Mouse (Mus musculus) T-helper 17 cell (primary cell): ENCODE measurements around the gene Tekt1.
"Not testable (repeated sequence)": the region's sequence is repeated elsewhere in the genome, so short reads cannot be mapped to it uniquely, and the experiment has no call there.

ENCODE experiments used
- in situ Hi-C, 2 experiments: fragments of 300-600 bp; cut with MboI, MseI; formaldehyde crosslinking; loops; 1 replicate in 1 of 2; 2 replicates in 1 of 2; pipeline ENCODE4 v1.15.1; 2025; ENCODE audit warnings: high pct_unique_total_duplicates in 2 of 2

The Tekt1 gene

DNA sequence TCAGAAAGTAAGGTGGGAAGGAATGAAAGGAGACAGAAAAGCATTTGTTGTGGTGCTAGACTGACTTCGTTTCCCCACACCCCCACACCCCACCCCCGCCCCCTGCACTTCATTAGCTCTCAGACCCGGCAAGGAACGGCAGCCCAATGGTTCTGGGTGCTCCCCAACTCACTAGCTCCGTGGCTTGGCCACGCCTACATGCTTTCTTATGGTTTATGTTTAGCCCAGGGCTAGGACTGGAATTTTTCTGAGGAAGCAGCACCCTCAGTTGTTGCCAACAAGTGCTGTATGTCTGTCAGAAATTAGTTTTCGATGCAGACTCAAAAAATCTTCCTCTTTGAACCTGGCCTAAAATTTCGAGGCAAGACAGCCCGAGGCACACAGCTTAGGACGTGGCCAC is 13.7 kb downstream of the Tekt1 start:
- in situ Hi-C loops = no loop called here

- in situ Hi-C loops = no loop called here
These were observed 17.8 kb downstream of the Tekt1 start for GRCm38 (mm10) chr11:72344486-72344885.

DNA sequence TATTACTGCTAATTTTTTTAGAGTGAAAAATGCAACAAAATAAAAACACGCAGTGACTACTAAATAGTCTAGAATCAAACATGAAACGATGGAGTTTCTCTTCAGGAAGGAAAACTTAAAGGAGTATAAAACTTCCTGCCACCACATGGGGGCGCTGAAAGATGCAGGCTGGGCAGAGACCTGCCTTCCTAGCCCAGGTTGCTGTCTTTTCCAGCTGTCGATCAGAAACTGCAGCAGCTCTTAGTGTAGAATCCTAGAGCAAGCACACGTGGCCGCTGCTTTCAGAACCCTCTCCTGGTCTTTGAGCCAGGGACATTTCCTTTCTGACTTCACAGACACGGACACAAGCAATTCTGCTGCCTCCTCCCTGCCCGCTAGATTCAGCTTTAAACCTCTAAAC is 18.3 kb downstream of the Tekt1 start:
- in situ Hi-C loops = no loop called here

DNA sequence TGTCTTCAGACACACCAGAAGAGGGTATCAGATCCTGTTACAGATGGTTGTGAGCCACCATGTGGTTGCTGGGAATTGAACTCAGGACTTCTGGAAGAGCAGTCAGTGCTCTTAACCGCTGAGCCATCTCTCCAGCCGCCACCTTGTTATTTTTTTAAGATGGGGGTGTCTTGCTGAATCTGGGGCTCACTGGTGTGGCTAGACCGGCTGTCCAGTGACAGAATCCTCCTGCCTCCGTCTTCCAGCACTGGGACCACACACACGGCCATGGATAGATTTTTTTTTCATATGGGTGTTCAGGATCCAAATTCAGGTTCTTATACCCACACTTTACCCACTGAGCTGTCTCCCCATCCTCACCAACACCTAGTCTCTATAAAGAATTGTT is 19.0 kb downstream of the Tekt1 start:
- in situ Hi-C loops = not testable (repeated sequence)

DNA sequence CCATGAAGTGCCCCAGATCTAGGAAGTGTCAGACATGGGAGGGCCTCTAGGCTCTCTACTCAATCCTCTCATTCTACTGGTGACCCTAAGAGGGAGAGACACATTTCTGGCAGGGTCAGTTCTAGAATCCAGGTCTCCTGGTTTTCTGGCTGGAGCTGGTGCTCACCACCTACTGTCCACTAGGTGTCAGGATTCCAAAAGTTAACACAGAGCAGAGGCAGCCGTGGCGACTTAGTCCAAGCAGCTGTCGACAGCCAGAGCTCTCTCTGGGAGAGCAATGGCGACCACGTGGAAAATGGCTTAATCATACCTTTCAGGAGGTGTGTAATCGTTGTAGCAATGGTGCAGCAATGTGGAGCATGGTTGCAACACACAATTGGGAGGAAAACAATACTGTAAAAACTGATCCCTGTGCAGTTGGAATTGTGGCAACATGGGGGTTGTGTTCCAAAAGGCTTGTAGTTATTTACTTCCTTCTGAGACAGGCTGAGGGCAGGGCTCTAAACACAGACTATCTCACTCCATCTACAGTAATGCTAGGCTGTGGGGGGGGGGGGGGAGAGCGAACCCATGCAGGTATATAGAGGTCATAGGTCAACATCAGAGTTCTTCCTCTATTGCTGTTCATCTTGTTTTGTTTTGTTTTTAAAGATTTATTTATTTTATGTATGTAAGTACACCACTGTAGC is 19.5 kb downstream of the Tekt1 start:
- in situ Hi-C loops = no loop called here

GRCm38 (mm10) chr11:72339716-72340115 is 22.5 kb downstream of the Tekt1 start:
- in situ Hi-C loops = no loop called here

- in situ Hi-C loops = no loop called here
These were observed 23.8 kb downstream of the Tekt1 start for GRCm38 (mm10) chr11:72338437-72338871.

GRCm38 (mm10) chr11:72336726-72337125 is 25.5 kb downstream of the Tekt1 start:
- in situ Hi-C loops = no loop called here

DNA sequence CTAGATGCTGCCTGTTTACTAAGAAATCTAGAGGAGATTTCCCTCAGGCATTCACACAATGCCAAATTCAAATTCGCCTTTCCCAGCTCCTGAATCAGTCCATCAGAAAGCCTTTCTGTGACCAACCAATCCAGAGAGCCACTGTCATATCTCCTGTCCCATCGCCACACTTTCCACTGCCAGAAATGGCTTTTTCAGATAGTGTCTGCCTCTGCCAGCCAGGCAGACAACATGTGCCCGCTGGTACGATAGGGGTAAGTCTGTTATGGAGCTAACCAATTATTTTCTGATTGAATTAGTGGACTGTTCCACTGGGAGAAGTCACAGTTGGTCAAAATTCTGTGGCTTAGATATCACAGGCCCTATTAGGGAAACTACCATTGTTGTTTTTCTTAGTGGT is 27.6 kb downstream of the Tekt1 start:
- in situ Hi-C loops = no loop called here

- in situ Hi-C loops = no loop called here
These were observed 29.1 kb downstream of the Tekt1 start for GRCm38 (mm10) chr11:72332951-72333667.

DNA sequence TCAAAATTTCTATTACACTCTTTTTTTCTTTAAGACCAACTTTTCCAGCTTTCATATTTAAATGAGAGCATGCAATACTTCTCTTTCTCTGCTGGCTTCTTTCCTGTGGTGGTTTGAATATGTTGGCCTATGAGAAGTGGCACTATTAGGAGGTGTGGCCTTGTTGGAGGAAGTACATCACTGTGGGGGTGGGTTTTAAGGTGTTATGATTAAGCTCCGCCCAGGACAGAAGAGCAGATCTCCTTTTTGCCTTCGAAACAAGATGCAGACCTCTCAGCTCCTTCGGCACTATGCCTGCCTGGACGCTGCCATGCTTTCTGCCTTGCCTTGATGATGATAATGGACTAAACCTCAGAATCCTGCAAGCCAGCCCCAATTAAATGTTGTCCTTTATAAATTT is 36.5 kb downstream of the Tekt1 start:
- in situ Hi-C loops = no loop called here

GRCm38 (mm10) chr11:72324431-72324830 is 37.8 kb downstream of the Tekt1 start:
- in situ Hi-C loops = loop anchor here (5.0 to 25.0 kb wide), 2 partner anchors 92 to 1437 kb away; no protein-coding TSS in a partner anchor

DNA sequence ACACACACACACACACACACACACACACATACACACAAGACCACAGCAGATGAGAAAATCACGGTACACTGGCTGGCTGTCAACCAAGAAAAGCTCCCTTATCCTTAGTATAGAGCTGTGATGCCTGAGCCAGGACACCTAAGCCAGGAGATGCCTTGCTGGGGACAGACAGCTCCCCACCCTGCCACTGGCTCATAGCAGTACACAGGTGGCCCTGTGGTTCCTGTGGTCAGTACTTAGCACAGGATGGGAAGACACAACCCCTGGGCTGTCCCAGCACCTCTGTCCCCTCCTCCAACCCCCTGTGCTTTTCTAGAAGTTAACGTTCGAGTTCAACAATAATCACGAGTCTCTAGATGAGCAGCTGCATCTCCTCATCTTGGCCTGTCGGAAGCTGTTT is 44.2 kb downstream of the Tekt1 start:
- in situ Hi-C loops = loop anchor here in 1 of 2 experiments (25.0 kb wide), 1 partner anchor 1431 kb away; no protein-coding TSS in a partner anchor

DNA sequence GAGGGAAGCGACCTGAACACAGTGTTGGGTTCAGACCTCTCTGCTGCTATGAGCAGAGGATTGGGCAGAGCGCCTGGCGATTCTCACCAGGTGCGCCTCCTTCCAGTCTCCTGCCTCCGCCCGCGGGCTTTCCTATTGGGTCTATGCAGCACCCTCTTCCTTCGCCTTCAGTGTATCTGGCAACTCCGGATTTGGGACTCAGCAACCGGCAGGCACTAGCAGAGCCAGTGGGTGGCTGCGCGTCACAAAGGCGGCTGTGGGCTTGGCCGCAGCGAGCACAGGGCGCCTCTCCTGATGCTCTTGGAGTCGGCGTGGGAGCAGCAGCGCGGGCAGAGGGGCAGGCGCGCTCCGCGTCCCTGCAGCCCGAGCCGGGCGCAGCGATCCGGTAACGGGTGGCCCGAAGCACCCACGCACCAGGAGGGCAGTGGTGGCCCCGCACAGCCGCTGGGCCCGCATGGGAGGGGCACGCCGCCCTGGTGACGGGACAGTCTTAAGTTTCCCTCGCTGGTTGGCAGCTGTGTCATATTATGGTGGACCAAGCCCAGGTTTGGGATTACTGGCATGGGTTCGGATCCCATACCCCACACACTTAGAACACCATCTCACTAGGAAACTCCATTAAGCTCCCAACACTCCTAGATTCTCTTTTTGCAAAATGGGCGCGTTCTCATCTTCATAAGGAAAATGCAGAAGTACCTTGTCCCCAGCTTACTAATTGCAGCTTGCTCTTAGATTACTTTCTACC is 47.9 kb downstream of the Tekt1 start, which contains the start of gene Fbxo39:
Gene Fbxo39, plus strand, starts transcription at position 294 of the 745 bp plus-strand sequence.
- in situ Hi-C loops = loop anchor here in 1 of 2 experiments (25.0 kb wide), 1 partner anchor 1427 kb away; no protein-coding TSS in a partner anchor

DNA sequence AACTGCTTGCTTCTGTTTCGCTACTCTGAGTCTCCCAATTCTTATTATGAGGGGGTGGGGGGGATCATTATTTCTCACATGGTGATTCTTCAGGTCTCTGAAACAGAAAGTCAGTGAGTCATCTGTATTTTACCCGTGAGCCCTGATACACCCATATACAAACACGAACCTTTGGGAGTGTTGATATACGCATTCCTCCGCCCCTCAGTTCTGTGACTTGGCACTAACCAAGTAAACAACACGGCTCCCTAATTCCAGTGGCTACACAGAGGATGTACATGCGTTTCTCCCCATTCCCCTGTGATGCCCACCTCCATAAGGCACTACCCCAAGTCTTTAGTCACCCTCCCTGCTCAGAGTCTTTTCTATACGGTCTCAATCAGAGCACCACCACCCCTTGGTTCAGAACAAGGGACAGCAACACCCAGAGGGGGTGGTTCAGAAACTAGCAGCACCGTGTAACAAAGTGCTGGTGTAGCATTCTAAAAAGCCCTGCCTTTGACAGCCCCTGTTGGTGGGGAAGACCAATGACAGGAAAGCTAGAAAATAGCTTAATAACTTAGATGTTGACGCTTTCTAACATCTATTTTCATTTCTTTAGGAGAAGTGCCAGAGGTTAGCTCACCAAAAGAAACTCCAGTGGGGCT is 50.8 kb downstream of the Tekt1 start:
- in situ Hi-C loops = loop anchor here in 1 of 2 experiments (25.0 kb wide), 1 partner anchor 1424 kb away; no protein-coding TSS in a partner anchor

DNA sequence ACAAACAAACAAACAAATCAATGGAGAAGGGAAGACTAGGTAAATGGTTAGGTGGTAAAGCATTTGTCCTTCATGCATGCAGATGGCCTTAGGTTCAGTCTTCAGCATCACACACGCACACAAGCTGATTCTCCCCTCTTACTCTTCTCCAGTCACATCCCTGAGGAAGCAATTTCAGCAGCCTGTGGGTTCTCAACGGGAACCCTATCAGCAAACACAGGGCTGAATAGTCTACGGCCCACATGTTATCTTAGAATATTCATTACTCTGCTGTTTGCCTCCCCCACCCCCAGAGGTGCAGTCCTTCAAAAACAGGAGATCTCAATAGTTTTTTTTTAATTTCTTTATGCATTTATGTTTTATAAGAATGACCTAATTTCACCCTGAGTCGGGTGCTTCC is 51.8 kb downstream of the Tekt1 start:
- in situ Hi-C loops = loop anchor here in 1 of 2 experiments (25.0 kb wide), 1 partner anchor 1423 kb away; no protein-coding TSS in a partner anchor

- in situ Hi-C loops = loop anchor here in 1 of 2 experiments (25.0 kb wide), 1 partner anchor 1422 kb away; no protein-coding TSS in a partner anchor
These were observed 53.3 kb downstream of the Tekt1 start for GRCm38 (mm10) chr11:72308982-72309381.

DNA sequence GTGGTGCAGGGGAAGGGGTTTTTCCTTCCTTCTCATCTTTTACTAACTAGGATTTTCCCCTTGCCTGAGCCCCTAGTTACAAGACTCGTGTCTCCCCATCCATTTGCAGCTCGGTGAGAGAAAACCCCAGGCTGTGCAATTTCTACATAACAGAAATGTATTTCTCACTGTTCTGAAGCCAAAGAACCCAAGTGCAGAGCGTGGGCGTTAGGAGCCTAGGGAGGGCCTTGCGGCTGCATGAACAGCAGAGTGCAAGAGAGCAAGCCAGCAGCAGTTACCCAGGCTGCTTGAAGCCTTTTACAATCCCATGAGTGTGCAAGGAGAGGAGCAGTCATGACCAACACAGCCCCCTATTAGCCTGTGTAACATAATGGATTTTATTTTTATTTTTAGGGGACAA is 54.8 kb downstream of the Tekt1 start:
- in situ Hi-C loops = loop anchor here in 1 of 2 experiments (25.0 kb wide), 1 partner anchor 1420 kb away; no protein-coding TSS in a partner anchor

DNA sequence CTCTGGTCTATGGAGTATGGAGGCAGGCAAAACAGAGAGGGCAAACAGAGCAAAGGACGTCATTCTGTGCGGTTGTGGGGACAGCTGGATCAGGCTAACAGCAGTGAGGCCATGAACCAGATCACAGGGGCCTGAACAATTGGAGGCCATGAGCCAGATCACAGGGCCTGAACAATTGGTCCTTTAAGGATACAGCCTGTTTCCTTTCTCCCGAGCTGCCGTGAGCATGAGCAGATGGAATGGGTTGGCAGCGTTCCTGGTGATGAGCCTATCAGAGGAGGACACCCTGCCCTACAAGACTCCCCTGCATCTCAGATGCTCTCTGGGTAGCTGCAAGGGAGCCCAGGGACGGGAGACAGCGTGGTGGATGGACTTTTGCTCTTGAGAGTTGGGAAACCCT is 60.0 kb downstream of the Tekt1 start:
- in situ Hi-C loops = loop anchor here in 1 of 2 experiments (25.0 kb wide), 1 partner anchor 1415 kb away; no protein-coding TSS in a partner anchor

DNA sequence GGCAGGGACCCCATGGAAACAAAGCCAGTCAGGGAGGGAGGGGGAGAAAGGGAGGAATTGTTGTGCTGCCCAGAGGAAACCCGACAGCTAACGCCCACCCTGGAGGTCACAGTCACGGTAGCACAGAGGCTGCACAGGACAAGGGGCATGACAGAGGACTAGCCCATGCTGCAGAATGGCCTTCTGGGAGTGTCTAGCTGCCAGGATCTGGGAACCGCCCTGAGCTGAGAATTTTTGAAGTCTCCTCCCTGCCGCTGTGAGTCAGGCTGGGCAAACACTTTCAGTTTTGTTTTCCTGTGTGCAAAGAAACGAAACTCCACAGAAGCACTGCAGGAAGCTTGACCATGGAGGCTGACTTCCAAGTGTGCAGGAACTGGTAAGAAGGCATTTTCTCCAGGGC is 60.9 kb downstream of the Tekt1 start, which contains the start of gene Xaf1:
Gene Xaf1, plus strand, starts transcription at position 296 of the 400 bp plus-strand sequence.
- in situ Hi-C loops = loop anchor here in 1 of 2 experiments (25.0 kb wide), 1 partner anchor 1414 kb away; no protein-coding TSS in a partner anchor
